Mouse (Mus musculus): ENCODE measurements around the gene Nbeal2. TPM values are rescaled to one million over a fixed set of nuclear protein-coding genes. Genes with fewer than 3 reads are reported as not detected.
A peak's percentile ranks its signal among the peaks of the same experiment; 100 is the strongest.

Gene Nbeal2
- polyA plus RNA-seq, 1 experiment from 2014 or later, result 2.1 TPM

GRCm38 (mm10) chr9:110669785-110670184 is 15.8 kb upstream of the Nbeal2 start:
- Histone ChIP-seq H3K9me3 (replicated peaks) (no peaks in the 10 kb centered on the region), H3K4me2 (replicated peaks) (no peak overlapping the region), H3K4me1 (peaks cover 21% of the 10 kb centered on the region), H3K4me3 (no peak overlapping the region), H3K9ac (no peak overlapping the region), H3K27ac (no peak overlapping the region), H3K27me3 (no peaks in the 10 kb centered on the region), H3K36me3 (no peaks in the 10 kb centered on the region)
- ATAC-seq (ENCODE audit: low FRiP score), result no peak
- 93% methylated on average over 5 of the region's 5 CpGs for WGBS

DNA sequence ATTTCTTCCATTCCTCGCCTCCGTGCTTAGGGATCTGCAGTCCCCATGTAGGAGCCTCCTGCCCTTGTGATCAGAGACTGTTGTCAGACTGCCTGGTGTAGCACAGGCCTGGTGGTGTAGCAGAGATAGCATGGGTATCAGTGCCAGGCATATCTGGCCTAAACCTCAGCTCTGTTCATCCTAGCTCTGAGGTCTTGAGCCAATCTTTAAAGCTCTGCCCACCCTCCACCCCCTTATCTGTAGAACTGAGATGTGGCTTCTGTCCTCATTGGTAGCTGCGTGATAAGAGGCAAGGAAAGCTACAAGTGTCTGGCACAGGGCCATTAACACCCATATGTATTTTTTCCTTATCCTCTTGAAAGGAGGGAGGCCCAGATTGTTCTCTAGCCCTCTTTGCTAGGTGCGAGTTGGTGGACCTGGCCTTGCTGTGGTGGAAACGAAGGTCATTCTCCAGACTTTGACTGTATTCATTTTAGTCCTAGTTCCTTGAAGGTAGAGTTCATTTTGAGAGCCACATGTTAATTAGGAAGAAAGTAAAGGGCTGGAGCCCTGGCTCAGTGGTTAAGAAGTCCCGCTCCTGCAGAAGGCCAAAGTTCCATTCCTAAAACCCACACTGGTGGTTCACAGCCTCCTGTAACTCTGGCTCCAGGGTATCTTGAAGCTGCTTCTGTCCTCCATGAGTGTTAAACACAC is 14.8 kb upstream of the Nbeal2 start:
- no peaks in the 10 kb centered on the region for H3K27me3 ChIP-seq
- no peak overlapping the region for H3K27ac ChIP-seq
- peaks cover 31% of the 10 kb centered on the region for H3K4me1 ChIP-seq
- no peak overlapping the region for H3K4me3 ChIP-seq
- H3K9me3 ChIP-seq (replicated peaks), result no peaks in the 10 kb centered on the region
- no peak for ATAC-seq (ENCODE audit: low FRiP score)
- no peak overlapping the region for H3K9ac ChIP-seq
- WGBS, result 91% methylated on average over 6 of the region's 6 CpGs
- no peak overlapping the region for H3K4me2 ChIP-seq (replicated peaks)
- H3K36me3 ChIP-seq, result no peaks in the 10 kb centered on the region

DNA sequence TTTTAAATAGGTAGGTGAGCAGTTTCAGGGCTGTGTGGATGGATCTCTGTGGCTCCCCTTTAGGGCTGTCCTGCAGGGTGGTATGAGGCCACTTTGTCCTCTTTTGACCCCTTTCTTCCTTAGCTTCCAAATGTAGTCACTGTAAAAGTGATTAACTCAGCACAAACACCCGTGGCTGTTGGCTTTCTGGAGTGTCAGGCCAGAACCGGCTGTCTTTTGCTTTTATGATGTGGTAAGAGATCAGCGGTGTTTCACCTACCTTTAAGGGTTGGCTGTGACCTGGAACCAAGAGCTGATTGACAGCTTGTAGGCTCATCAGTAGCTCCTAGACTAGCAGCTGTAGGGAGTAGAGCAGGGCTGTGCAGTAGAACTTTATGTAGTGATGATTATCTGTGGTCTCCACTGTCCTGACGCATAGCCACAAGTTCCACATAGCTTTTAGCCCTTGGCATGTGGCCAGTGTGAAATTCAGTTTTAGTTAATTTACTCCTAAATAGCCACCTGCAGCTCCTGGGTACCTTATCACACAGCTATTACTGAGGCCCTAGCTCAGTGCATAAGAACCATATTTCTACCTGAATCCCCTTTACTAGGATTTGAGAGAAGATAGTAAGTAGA is 13.4 kb upstream of the Nbeal2 start:
- H3K27me3 ChIP-seq, result no peaks in the 10 kb centered on the region
- no peak overlapping the region for H3K4me2 ChIP-seq (replicated peaks)
- H3K36me3 ChIP-seq, result no peaks in the 10 kb centered on the region
- no peak overlapping the region for H3K27ac ChIP-seq
- WGBS, result 68% methylated on average over 4 of the region's 4 CpGs
- no peak for ATAC-seq (ENCODE audit: low FRiP score)
- H3K4me3 ChIP-seq, result no peak overlapping the region
- H3K9me3 ChIP-seq (replicated peaks), result no peaks in the 10 kb centered on the region
- no peak overlapping the region for H3K9ac ChIP-seq
- peaks cover 24% of the 10 kb centered on the region for H3K4me1 ChIP-seq

- Histone ChIP-seq H3K9me3 (replicated peaks) (no peaks in the 10 kb centered on the region), H3K36me3 (no peaks in the 10 kb centered on the region), H3K9ac (no peak overlapping the region), H3K27ac (peak overlapping the region; percentile 12; the same call in 1 of the 2 replicates), H3K4me2 (replicated peaks) (no peak overlapping the region), H3K4me3 (no peak overlapping the region), H3K27me3 (no peaks in the 10 kb centered on the region), H3K4me1 (peaks cover 24% of the 10 kb centered on the region)
- 41% methylated on average over 8 of the region's 8 CpGs for WGBS
- ATAC-seq (ENCODE audit: low FRiP score), result no peak
Measured at GRCm38 (mm10) chr9:110666374-110666773, 12.4 kb upstream of the Nbeal2 start.

DNA sequence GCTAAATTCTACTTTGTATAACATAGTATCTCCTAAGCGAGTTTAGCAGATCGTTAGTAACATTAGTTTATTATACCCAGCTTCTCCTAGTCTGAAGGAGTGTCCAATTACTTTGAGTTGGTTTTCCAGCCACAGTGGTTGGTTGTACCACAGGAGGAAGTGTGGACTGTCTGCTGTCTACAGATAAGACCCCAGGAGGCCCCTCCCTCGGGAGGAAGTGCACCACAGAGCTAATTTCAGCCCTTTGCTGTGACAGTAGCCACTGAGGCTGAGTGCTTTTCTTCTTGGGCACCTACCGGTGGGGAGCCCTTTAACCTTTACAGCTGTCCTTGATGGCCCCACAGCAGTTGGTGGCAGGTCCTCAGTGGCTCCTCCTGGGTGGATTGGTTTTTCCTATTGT is 12.0 kb upstream of the Nbeal2 start:
- Histone ChIP-seq H3K4me2 (replicated peaks) (no peak overlapping the region), H3K9me3 (replicated peaks) (no peaks in the 10 kb centered on the region), H3K36me3 (no peaks in the 10 kb centered on the region), H3K27ac (peak overlapping the region; percentile 36; the same call in 1 of the 2 replicates), H3K4me1 (peaks cover 24% of the 10 kb centered on the region), H3K9ac (no peak overlapping the region), H3K27me3 (no peaks in the 10 kb centered on the region), H3K4me3 (no peak overlapping the region)
- no peak for ATAC-seq (ENCODE audit: low FRiP score)
- 36% methylated on average over 4 of the region's 4 CpGs for WGBS

- no peak overlapping the region for H3K4me2 ChIP-seq (replicated peaks)
- 85% methylated on average over 1 of the region's 1 CpGs for WGBS
- ATAC-seq (ENCODE audit: low FRiP score), result no peak
- no peaks in the 10 kb centered on the region for H3K9me3 ChIP-seq (replicated peaks)
- H3K36me3 ChIP-seq, result peaks cover 9% of the 10 kb centered on the region; the same call in 1 of the 2 replicates
- no peak overlapping the region for H3K4me3 ChIP-seq
- no peak overlapping the region for H3K27ac ChIP-seq
- H3K27me3 ChIP-seq, result no peaks in the 10 kb centered on the region
- H3K9ac ChIP-seq, result no peak overlapping the region
- H3K4me1 ChIP-seq, result peaks cover 27% of the 10 kb centered on the region
Measured at GRCm38 (mm10) chr9:110662844-110663243, 8.9 kb upstream of the Nbeal2 start.

DNA sequence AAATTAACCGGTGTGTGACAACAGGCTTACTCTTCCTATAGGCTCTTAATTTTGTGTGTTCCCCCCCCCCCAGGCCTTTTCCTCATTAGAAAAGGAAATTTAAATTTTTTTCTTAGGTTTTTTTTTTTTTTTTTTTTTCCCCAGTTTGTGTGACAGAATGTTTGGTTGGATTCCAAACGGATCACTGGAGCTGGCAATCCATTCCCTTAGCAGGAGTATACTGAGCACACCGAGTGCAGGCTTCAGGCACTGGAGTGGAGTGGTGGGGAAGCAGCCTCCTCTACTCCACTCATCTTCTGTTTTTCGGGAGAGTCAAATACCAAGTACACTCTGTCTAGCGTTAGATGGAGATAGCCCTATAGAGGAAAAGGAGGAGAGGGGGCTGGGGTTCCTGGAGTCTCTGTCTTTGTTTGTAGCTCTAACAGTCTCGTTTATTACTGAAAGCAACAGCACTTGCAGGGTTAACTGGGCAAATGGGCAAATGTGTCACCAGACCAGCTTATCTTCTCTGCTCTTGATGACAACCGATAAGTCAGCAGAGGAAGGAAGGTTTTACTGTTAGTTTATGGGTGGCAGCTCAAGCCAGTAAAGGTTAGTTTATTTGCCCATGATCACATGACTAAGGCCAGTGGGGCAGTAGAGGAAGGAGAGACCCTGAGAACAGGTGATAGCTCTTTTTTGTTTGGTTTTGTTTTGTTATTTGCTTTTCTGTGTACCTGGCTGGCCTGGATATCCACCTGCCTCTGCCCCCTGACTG is 7.1 kb upstream of the Nbeal2 start:
- Histone ChIP-seq H3K27ac (no peak overlapping the region), H3K4me2 (replicated peaks) (no peak overlapping the region), H3K4me3 (no peak overlapping the region), H3K27me3 (no peaks in the 10 kb centered on the region), H3K36me3 (peaks cover 9% of the 10 kb centered on the region; the same call in 1 of the 2 replicates), H3K9ac (no peak overlapping the region), H3K9me3 (replicated peaks) (no peaks in the 10 kb centered on the region), H3K4me1 (peaks cover 25% of the 10 kb centered on the region)
- 89% methylated on average over 7 of the region's 7 CpGs for WGBS
- ATAC-seq (ENCODE audit: low FRiP score), result no peak

GRCm38 (mm10) chr9:110660208-110660607 is 6.2 kb upstream of the Nbeal2 start:
- WGBS, result 79% methylated on average over 2 of the region's 2 CpGs

DNA sequence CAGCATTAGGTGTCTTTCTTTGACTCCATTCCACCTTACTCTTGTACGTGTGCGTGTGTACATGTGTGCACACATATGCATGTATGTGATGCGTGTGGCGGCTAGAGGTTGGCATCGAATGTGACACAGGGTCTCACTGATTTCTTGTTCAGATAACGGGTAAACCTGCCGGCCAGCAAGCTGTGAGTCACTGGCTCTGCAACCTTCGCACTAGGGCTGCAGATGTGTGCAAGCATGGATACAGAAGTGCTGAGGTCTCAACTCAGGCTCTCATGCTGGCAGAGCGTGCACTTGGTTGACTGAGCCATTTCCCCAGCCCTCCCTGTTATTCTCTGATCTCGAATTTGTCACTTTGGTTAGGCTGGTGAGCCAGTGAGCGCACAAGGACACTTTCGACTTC is 5.6 kb upstream of the Nbeal2 start:
- peaks cover 25% of the 10 kb centered on the region for H3K4me1 ChIP-seq
- WGBS, result 96% methylated on average over 12 of the region's 12 CpGs
- ATAC-seq (ENCODE audit: low FRiP score), result no peak
- no peaks in the 10 kb centered on the region for H3K9me3 ChIP-seq (replicated peaks)
- H3K4me2 ChIP-seq (replicated peaks), result no peak overlapping the region
- H3K36me3 ChIP-seq, result peaks cover 9% of the 10 kb centered on the region; the same call in 1 of the 2 replicates
- H3K4me3 ChIP-seq, result no peak overlapping the region
- 0 out of 2 replicates have a peak overlapping the region, but pooled peaks have one; percentile 13 for H3K9ac ChIP-seq
- H3K27ac ChIP-seq, result no peak overlapping the region
- H3K27me3 ChIP-seq, result peaks cover 6% of the 10 kb centered on the region; the same call in 1 of the 2 replicates

More at GRCm38 (mm10) chr9:110660208-110660607, 6.2 kb upstream of the Nbeal2 start:
- H3K9me3 ChIP-seq (replicated peaks), result no peaks in the 10 kb centered on the region
- no peak overlapping the region for H3K4me2 ChIP-seq (replicated peaks)
- no peak overlapping the region for H3K27ac ChIP-seq
- H3K36me3 ChIP-seq, result peaks cover 9% of the 10 kb centered on the region; the same call in 1 of the 2 replicates
- no peaks in the 10 kb centered on the region for H3K27me3 ChIP-seq
- H3K4me1 ChIP-seq, result peaks cover 25% of the 10 kb centered on the region
- no peak for ATAC-seq (ENCODE audit: low FRiP score)
- H3K4me3 ChIP-seq, result no peak overlapping the region
- no peak overlapping the region for H3K9ac ChIP-seq

GRCm38 (mm10) chr9:110657474-110658078 is 3.6 kb upstream of the Nbeal2 start:
- no peak for ATAC-seq (ENCODE audit: low FRiP score)

DNA sequence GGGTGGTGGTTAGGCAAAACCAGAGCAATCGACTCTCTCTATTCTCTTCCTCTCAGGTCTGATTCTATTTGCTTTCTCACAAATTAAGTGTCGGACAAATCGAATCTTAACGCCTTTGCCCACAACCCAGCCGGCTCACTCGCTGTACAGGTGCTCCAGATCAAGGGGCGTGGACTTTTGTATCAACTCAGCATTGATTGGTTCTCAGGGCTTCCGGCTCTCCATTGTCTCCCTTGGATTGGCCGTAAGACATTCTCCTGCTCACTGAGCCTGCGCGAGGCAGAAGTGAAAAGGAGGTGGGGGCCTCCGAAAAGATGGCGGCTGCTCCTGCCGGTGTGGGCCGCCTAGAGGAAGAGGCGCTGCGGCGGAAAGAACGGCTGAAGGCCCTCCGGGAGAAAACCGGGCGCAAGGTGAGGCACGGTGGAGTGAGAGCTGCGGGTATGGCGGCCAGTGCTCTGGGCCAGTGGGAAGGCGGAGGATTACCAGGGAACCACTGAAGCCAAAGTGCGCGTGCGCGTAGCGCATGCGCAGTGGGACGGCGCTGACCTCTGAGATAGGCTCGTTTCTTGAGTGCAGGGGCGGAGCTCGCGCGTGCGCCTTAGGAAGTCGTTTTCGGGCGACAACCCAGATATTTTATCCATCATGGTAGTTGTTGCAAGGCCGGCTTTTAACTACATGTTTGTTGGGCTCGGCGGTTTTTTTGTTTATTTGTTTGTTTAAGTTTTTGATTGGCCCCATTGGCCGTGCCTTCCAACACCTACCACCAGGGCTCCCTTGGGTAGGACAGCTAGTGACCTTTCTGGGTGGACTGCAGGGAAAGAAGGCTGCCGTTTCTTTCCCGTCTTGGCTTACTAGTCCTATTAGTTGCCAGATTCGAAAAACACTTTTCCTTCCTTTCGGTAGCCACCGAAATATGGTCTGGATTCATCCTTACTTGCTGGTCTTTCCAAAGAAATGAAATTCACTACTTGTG is 2.6 kb upstream of the Nbeal2 start, which contains the start of gene Ccdc12:
Ccdc12 (plus strand) TSS at position 255 of the 973 bp plus-strand sequence.
- H3K4me2 ChIP-seq (replicated peaks), result peak within 1 kb of the TSS; percentile 77
- peak; percentile 98 for ATAC-seq (ENCODE audit: low FRiP score)
- H3K27ac ChIP-seq, result peak within 1 kb of the TSS; percentile 93
- H3K27me3 ChIP-seq, result peaks cover 29% of the 10 kb centered on the region
- H3K9me3 ChIP-seq (replicated peaks), result no peaks in the 10 kb centered on the region
- under 1% methylated on average over 52 of the region's 52 CpGs for WGBS
- peak within 1 kb of the TSS; percentile 70 for H3K4me3 ChIP-seq
- peaks cover 9% of the 10 kb centered on the region; the same call in 1 of the 2 replicates for H3K36me3 ChIP-seq
- peak within 1 kb of the TSS; percentile 75 for H3K9ac ChIP-seq
- H3K4me1 ChIP-seq, result peaks cover 35% of the 10 kb centered on the region

More at GRCm38 (mm10) chr9:110657474-110658078, 3.6 kb upstream of the Nbeal2 start:
- H3K4me1 ChIP-seq, result peaks cover 30% of the 10 kb centered on the region
- H3K27me3 ChIP-seq, result peaks cover 18% of the 10 kb centered on the region
- peaks cover 9% of the 10 kb centered on the region; the same call in 1 of the 2 replicates for H3K36me3 ChIP-seq
- peak overlapping the region; percentile 77 for H3K4me2 ChIP-seq (replicated peaks)
- 0 out of 2 replicates have a peak overlapping the region, but pooled peaks have one; percentile 93 for H3K27ac ChIP-seq
- 76% methylated on average over 13 of the region's 13 CpGs for WGBS
- peak overlapping the region; percentile 70 for H3K4me3 ChIP-seq
- peak overlapping the region; percentile 75 for H3K9ac ChIP-seq
- H3K9me3 ChIP-seq (replicated peaks), result no peaks in the 10 kb centered on the region
